Mouse (Mus musculus): Measurements from ENCODE around the gene Grcc10.

DNA sequence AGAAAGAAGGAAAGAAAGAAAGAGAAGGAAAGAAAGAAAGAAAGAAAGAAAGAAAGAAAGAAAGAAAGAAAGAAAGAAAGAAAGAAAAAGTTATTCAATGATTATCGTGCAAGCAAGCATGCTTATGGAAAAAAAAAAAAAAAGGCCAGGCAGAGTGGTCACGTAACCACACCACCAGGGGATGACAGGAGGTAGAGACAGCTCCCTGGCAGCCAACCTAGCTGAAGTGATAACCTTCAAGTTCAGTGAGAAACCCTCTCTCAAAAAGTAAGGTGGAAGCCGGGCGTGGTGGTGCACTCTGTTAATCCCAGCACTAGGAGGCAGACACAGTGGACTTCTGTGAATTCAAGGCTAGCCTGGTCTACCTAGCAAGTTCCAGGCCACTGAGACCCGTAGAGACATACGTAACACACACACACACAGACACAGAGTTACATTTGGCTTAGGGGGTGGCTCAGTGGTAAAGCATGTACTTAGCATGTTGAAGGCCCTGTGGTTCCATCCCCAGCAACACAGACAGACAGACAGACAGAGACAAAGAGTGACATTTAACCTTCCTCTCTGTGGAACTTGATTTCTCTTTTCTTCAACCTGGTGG, 18.2 kb downstream of the Grcc10 start:
- TF ChIP-seq CTCF (IDR thresholded peaks at IDR 0.05; ENCODE audit: extremely low read depth, insufficient read length, insufficient replicate concordance, low read depth, low read length) = no peak
- TF ChIP-seq POLR2A (IDR thresholded peaks at IDR 0.05; ENCODE audit: low read depth, low read length) = no peak
